Mouse (Mus musculus): ENCODE results near the gene Ino80b.
A peak's percentile ranks its signal among the peaks of the same experiment; 100 is the strongest.

Gene Ino80b

GRCm38 (mm10) chr6:83084477-83084876 is 40.8 kb downstream of the Ino80b start:
- no peak for DNase-seq (ENCODE audit: low read depth)

DNA sequence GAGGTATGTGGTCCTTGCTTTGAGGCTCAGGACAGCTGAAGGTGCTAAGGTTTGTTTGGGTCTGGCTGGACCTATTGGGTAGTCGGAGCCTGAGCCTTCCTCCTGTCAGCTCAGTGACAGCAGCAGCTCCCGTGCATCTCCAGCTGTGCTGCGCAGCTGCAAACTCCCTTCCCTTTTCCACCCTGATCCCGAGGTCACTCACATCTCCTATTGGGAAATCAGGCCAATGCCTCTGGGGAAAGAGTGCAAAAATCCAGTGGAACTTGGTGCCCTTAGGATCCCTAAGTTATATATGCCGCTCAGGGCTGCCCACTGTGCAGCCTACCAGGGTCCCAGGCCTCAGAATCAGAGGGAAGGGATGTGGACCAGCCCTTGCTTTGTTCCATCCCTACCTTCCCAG is 41.7 kb downstream of the Ino80b start:
- no peak for DNase-seq (ENCODE audit: low read depth)

- no peak for DNase-seq (ENCODE audit: low read depth)
Measured at GRCm38 (mm10) chr6:83080210-83080609, 45.0 kb downstream of the Ino80b start.

DNA sequence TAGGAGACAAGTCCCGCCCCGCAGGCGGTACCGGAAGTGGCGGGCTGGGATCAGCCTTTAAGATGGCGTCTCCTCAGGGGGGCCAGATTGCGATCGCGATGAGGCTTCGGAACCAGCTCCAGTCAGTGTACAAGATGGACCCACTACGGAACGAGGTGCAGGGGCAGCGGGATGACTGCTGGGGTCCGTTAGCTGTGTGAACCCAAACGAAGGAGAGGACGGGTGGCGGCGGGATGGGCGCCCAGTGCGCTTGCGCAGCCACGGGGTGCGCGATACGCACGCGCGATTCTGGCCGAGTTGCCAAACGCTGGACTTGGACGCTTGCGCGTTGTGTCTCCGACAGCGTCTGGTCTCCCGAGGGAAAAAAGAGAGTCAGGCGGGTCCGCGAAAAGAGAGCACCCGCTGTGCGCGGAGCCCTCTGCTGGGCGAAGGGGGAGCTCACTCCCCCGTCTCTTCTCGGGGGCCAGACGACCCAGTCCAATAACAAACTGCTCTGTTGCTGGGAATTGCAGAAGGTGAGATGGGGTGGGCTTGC is 46.8 kb downstream of the Ino80b start:
- peak; percentile 100 for DNase-seq (ENCODE audit: low read depth)

GRCm38 (mm10) chr6:83077630-83078323 is 47.5 kb downstream of the Ino80b start, which contains the start of gene Pcgf1:
Gene Pcgf1 (plus strand): TSS chr6:83077869.
- peak; percentile 56 for DNase-seq (ENCODE audit: low read depth)

DNA sequence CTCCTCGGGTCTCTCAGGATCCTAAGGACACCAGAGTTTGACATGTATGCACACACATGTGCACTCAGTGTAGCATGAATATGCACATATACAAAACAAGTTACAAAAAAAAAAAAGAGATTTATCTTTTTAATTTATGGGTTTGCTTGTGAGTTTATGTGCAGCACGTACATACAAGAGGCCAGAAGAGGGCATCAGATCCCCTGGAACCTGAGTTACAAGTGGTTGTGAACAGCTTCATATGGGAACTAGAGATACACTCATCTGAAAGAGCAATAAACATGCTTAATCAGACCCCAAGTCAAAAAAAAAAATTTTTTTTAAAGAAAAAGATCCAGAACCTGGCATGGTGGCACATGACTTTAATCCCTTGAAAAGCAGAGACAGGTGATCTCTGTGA is 50.3 kb downstream of the Ino80b start:
- DNase-seq (ENCODE audit: low read depth) = peak; percentile 77

Data from naive thymus-derived CD4-positive, alpha-beta T cell, adult 2 months (primary cell).